Mouse (Mus musculus): Measurements from ENCODE around the gene Wnk2. TPM values are rescaled to one million over a fixed set of nuclear protein-coding genes. Genes with fewer than 3 reads are reported as not detected.

Gene Wnk2
- 1 to 10 TPM in 14 of 26 experiments, under 1 TPM in 5, not detected in 7; 0.12 to 6.5 (median 3.8) TPM for total RNA-seq (2018; cell fraction: chromatin; rRNA removed)
- total RNA-seq (2018; cell fraction: cytosol; rRNA removed), result under 1 TPM in 16 of 26 experiments, not detected in 10; under 0.01 to 0.81 (median 0.47) TPM
- 1 to 10 TPM in 11 of 26 experiments, under 1 TPM in 4, not detected in 11; 0.08 to 5.1 (median 1.9) TPM for total RNA-seq (2018; cell fraction: nucleus; rRNA removed)
- not detected in 3 replicates for polyA plus RNA-seq (2018)

DNA sequence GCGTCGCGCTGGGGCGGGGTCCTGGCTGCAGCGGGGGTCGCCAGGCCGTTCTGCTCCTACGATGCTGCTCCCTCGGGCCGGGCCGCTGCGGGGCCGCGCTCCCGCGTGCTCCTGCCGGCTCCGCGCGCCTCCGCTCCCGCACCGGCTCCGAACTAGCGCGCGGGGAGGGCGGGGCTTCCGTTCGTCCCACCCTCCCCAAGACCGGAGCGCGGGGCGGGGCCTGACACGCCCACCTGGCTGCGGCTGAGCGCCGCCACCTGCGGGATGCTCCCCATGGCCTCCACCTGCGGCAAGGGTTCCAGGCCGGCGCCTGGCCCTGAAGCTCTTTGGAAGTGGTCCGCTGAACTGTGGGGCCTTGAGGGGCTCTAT, at the start of gene Wnk2:
Wnk2 (minus strand) TSS at position 157 of the 369 bp plus-strand sequence.
- no peaks in the 10 kb centered on the region for H3K79me2 ChIP-seq (ENCODE audit: inconsistent target)
- under 1% methylated on average over 39 of the region's 43 CpGs for WGBS (ENCODE audit: missing documents)
- no peak within 1 kb of the TSS for H3K27ac ChIP-seq
- H3K4me3 ChIP-seq (ENCODE audit: inconsistent target), result no peak within 1 kb of the TSS
- H3K36me3 ChIP-seq (ENCODE audit: inconsistent target), result no peaks in the 10 kb centered on the region

DNA sequence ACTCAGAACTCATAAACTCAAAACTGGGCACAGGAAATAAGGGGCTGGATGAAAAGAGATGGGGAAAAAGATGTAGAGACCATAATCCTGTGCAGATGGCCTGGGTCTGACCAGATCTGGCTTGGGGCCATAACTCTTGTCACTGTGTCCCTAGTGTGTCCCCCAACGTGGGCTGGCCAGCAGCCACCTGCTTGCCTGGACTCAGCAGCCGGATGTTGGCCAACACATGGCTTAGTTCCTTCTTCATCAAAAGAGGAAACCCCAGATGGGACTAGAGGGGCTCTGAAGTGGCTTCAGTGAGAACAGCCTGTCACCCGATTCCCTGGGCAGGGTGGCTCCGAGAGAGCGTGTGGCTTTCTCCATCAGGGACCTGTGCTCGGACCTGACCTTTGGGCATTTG, 49.0 kb upstream of the Wnk2 start:
- 2% methylated on average over 6 of the region's 6 CpGs for WGBS (ENCODE audit: missing documents)
- H3K27ac ChIP-seq, result peak overlapping the region; percentile 99
- peaks cover 40% of the 10 kb centered on the region for H3K79me2 ChIP-seq (ENCODE audit: inconsistent target)
- H3K4me3 ChIP-seq (ENCODE audit: inconsistent target), result no peak overlapping the region
- H3K36me3 ChIP-seq (ENCODE audit: inconsistent target), result peaks cover 23% of the 10 kb centered on the region

DNA sequence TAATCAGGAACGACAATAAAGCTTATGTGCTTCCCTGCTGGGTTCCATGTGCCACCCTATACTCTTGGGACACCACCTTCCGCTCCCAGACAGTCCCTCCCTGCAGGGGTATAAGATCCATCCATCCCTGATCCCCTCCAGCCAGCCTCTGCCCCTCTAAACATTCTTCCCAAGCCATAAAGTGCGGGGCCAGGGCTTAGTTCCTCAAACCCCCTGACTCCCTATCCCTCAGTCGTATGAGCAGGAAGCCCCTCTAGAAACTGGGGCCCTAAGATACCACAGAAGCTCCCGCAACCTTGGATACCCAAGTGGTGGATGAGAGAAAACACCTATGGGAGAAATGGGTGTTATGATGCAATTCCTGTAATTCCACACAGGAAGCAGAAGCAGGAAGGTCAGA, 48.4 kb upstream of the Wnk2 start:
- WGBS (ENCODE audit: missing documents), result 39% methylated on average over 5 of the region's 5 CpGs
- H3K36me3 ChIP-seq (ENCODE audit: inconsistent target), result peaks cover 23% of the 10 kb centered on the region
- peaks cover 45% of the 10 kb centered on the region for H3K79me2 ChIP-seq (ENCODE audit: inconsistent target)
- H3K4me3 ChIP-seq (ENCODE audit: inconsistent target), result no peak overlapping the region
- peak overlapping the region; percentile 99 for H3K27ac ChIP-seq

DNA sequence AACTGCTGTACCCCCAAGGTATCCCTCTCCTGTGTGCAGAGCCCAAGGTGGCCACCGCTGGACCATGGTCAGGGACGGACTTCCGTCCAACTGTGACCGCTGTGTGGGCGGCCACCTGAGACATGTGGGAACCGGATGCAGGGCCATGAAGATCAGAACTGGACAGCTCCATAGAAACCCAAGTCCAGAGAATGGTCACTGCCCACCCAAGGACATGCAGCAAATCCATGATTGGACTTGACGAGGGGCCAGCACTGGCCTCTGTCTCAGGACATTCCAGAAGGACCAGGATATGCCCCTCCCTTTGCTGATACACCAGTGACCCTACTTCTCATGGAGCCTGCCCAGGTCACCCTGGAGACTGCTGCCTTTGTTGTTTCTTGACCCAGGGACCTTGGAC, 47.8 kb upstream of the Wnk2 start:
- 93% methylated on average over 7 of the region's 7 CpGs for WGBS (ENCODE audit: missing documents)
- peaks cover 23% of the 10 kb centered on the region for H3K36me3 ChIP-seq (ENCODE audit: inconsistent target)

DNA sequence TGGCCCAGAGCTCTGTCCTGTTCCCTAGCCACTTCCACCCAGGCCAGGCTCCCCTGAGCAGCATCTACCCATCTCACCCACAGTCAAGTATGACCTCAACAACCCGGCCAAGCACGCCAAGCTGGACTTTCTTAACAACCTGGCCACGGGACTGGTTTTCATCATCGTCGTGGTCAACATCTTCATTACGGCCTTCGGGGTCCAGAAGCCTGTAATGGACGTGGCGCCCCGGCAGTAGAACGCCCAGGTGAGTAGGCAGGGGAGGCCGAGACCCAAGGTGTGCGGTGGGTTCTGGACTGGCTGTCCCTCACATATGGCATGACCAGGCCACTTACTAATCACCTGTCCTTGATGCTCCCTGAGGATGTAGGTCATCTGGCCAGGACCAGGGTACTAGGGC, 47.0 kb upstream of the Wnk2 start:
- Histone ChIP-seq H3K79me2 (ENCODE audit: inconsistent target) (peaks cover 59% of the 10 kb centered on the region), H3K27ac (peak overlapping the region; percentile 99), H3K4me3 (ENCODE audit: inconsistent target) (no peak overlapping the region), H3K36me3 (ENCODE audit: inconsistent target) (peaks cover 23% of the 10 kb centered on the region)
- 81% methylated on average over 12 of the region's 13 CpGs for WGBS (ENCODE audit: missing documents)

More for the DNA sequence above, 47.8 kb upstream of the Wnk2 start:
- H3K79me2 ChIP-seq (ENCODE audit: inconsistent target), result peaks cover 50% of the 10 kb centered on the region
- no peak overlapping the region for H3K4me3 ChIP-seq (ENCODE audit: inconsistent target)
- peak overlapping the region; percentile 99 for H3K27ac ChIP-seq

DNA sequence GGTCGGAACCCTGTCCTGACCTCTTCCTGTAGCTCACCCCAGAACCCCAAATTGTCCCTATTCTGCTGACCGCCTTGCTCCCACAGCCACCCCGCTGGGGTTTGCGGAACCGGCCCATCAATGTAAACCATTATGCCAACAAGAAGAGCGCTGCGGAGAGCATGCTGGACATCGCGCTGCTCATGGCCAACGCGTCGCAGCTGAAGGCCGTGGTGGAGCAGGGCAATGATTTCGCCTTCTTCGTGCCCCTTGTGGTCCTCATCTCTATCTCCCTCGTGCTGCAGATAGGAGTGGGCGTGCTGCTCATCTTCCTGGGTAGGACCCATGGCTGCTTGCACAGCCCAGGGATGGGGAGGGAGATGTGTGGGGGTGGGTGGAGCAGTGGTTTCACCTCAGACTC, 45.8 kb upstream of the Wnk2 start:
- Histone ChIP-seq H3K36me3 (ENCODE audit: inconsistent target) (peaks cover 23% of the 10 kb centered on the region), H3K79me2 (ENCODE audit: inconsistent target) (peaks cover 70% of the 10 kb centered on the region), H3K27ac (0 out of 2 replicates have a peak overlapping the region, but pooled peaks have one; percentile 99), H3K4me3 (ENCODE audit: inconsistent target) (no peak overlapping the region)
- 98% methylated on average over 17 of the region's 17 CpGs for WGBS (ENCODE audit: missing documents)

DNA sequence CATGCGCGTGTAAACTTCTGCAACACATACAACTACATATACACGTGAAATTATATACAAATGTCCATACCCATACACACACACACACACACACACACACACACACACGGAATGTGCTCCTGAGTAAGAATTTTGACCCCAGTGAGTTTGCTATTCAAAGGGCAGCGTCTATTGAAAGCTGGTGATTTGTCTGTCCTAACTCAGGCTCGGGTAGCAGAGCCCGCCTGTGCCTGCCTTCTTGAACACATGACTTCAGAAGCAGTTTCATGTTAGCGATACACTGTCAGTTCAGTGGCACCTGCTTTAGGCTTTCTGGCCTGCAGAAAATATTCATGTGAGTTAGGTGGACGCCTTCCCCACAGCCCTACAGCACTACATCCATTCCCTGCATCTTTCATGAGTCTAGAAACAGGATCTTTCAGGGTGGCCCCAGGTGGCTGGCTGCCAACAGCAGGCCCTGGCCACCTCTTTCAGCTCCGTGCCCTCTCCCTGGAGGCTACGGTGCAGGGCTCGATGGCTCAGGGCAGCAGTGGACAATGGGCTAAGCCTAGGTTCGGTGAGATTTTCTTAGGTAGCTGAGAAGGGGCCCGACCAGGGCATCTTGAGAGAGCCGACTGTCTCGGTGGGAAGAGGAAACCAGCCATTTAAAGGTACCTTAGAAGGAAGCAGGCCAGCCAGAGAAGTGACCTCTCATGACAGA, 44.5 kb upstream of the Wnk2 start:
- Histone ChIP-seq H3K27ac (peak overlapping the region; percentile 99), H3K4me3 (ENCODE audit: inconsistent target) (no peak overlapping the region), H3K36me3 (ENCODE audit: inconsistent target) (peaks cover 23% of the 10 kb centered on the region), H3K79me2 (ENCODE audit: inconsistent target) (peaks cover 80% of the 10 kb centered on the region)
- WGBS (ENCODE audit: missing documents), result 42% methylated on average over 16 of the region's 16 CpGs

DNA sequence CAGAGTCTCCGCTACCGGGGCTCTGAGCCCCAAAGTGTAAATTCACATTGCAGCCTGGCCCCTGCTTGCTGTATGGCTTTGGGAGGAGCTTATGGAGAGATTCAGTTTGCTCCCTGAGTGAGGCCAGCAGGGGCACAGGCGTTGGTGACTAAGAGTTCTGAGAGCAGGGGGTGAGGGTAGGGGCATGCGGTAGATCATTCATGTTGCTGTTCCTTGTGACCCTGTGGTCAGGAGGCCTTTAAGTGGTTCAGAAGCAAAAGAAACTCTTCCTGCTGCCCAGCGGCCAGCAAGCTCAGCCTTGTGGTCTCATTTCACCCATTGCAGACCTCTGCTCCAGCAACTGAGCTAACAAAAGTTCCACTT, 43.8 kb upstream of the Wnk2 start:
- H3K4me3 ChIP-seq (ENCODE audit: inconsistent target), result no peak overlapping the region
- peak overlapping the region; percentile 99 for H3K27ac ChIP-seq
- WGBS (ENCODE audit: missing documents), result 7% methylated on average over 5 of the region's 5 CpGs
- H3K79me2 ChIP-seq (ENCODE audit: inconsistent target), result peaks cover 80% of the 10 kb centered on the region
- peaks cover 23% of the 10 kb centered on the region for H3K36me3 ChIP-seq (ENCODE audit: inconsistent target)

DNA sequence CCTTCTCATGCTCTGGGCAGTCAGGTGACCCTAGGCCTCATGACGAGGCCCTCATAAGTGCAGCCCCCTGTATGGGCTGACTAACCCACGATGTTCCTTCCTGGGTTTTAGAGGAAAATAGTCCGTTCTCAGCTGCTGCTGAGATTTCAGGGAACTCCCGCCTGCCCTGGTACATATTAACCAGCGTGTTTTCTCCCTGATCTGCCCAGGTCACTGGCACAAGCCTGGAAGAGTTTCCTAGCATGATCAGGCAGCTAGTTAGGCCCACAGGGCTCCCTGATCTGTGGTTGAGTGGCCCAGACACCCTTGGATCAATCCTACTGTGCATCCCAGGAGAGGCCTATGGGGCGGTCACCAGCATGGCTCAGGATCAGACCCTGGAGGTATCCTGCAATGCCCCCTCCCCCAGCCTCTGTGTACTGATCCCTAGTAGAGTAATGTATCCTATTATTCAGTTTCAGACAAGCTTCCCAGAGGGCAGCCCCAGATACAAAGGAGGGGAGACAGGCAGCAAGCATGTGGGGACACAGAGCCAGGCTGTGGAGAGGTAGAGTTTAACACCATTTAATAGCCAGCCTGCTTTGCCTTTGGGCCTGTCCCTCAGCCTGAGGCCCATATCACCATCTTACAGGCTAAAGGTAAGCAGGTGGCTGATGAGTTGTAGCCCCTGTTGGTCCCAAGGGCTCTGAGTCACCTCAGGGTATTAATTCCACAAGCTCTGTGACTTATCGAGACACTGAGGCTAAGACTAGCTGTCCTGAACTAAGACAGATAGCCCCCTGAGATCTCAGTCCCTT, 43.3 kb upstream of the Wnk2 start:
- Histone ChIP-seq H3K4me3 (ENCODE audit: inconsistent target) (peak overlapping the region; percentile 68; the same call in 1 of the 2 replicates), H3K79me2 (ENCODE audit: inconsistent target) (peaks cover 80% of the 10 kb centered on the region), H3K27ac (peak overlapping the region; percentile 99), H3K36me3 (ENCODE audit: inconsistent target) (peaks cover 22% of the 10 kb centered on the region)
- 51% methylated on average over 7 of the region's 7 CpGs for WGBS (ENCODE audit: missing documents)

DNA sequence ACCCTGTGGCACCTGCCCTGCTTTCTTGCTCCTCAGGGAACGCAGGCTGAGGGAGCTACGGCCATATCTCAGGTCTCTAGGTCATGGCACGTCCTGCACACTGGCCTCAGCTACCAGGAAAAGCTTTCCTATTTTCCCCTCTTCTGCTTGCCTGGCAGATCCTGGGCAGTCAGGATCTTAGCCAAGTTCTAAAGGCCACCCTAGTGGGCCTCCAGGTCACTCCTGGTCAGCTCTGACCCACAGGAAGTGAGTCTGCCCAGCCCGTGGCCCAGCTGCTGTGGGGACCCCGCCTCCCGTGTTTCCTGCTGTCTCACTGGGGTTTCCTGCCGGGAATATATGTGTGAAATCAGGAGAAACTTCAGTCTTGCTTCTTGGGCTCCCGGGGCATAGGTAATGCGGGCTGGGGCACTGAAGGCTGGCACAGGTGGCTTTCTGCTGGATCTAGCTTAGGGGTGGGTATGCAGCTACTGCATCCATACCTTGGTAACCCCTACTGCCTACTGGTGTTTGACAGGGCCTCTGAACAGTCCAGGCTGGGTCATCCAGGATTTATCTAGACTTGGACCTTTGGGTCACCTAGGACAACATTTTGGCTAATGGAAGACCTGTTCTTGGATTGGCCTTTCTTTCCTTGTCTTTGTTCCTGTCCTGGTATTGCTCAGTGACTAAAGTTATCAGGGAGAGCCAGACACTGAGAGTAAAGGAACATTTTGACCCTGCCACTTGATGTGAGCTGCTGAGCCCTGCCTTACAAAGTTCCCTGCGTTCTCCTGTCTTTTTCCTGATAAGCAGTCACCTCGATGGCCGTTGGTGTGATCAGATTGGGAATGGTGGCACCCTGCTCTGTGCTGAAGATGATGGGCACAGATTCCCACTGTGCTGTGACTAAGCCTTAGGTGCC, 42.4 kb upstream of the Wnk2 start:
- peaks cover 13% of the 10 kb centered on the region; the same call in 1 of the 2 replicates for H3K36me3 ChIP-seq (ENCODE audit: inconsistent target)
- H3K27ac ChIP-seq, result peak overlapping the region; percentile 99
- peaks cover 75% of the 10 kb centered on the region for H3K79me2 ChIP-seq (ENCODE audit: inconsistent target)
- H3K4me3 ChIP-seq (ENCODE audit: inconsistent target), result peak overlapping the region; percentile 68
- WGBS (ENCODE audit: missing documents), result 36% methylated on average over 12 of the region's 12 CpGs

DNA sequence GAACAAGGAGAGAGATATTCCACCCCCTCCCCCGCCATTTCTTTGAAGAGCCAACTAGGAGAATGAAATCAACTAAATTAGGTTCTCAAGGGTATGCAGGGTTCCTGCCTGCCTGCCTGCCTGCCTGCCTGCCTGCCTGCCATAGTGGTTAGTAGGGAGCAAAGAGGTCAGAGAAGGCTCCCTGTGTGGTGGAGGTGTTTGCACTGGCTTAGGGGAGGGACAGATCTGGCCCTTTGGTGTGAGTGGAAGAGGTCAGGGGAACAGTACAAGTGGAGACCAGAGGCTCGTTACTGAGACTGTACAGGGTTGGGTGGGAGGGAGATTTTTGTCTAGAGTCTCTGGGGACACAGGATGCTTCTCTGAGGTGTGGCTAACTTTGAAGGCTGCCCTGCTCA, 41.1 kb upstream of the Wnk2 start:
- Histone ChIP-seq H3K36me3 (ENCODE audit: inconsistent target) (peaks cover 8% of the 10 kb centered on the region; the same call in 1 of the 2 replicates), H3K79me2 (ENCODE audit: inconsistent target) (peaks cover 63% of the 10 kb centered on the region), H3K27ac (peak overlapping the region; percentile 99), H3K4me3 (ENCODE audit: inconsistent target) (peak overlapping the region; percentile 68)
- 63% methylated on average over 2 of the region's 2 CpGs for WGBS (ENCODE audit: missing documents)

DNA sequence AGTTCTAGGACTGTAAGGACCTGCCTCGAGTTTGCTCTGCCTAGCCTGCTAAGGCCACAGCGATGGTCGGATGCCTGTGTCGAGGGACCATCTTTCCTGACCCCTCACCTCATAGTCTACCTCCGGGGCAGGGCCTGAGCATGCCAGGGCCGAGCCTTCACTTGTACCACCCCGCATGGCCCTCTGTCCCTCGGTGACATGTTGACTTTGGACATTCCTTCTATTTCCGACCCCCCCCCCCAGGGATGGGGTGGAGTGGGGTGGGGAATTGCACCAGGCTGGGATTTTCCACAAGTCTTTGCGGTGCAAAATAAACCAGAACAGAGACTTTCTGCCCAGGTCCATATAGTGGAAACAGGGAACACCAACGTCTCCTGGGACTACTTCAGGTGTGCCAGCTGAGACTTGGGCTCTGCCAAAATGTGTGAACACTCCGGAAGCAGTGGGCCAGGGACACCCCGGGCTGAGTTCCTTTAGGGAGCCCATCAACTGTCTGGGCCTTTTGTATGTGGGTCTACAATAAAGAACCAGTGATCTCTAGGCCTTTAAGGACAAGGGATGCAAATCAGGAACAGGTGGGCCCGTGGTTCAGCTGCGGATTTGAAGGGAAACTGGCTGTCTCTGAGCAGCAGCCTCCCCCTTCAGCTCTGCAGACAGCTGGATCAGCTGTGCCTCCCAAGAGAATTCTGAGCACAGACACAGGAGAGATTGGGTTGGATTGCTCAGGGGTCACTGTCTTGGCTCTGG, 40.6 kb upstream of the Wnk2 start:
- H3K4me3 ChIP-seq (ENCODE audit: inconsistent target), result peak overlapping the region; percentile 68
- 8% methylated on average over 15 of the region's 15 CpGs for WGBS (ENCODE audit: missing documents)
- peak overlapping the region; percentile 99 for H3K27ac ChIP-seq
- peaks cover 57% of the 10 kb centered on the region for H3K79me2 ChIP-seq (ENCODE audit: inconsistent target)
- peaks cover 2% of the 10 kb centered on the region; the same call in 1 of the 2 replicates for H3K36me3 ChIP-seq (ENCODE audit: inconsistent target)

Measured in macrophage (primary cell).